Mouse (Mus musculus): ENCODE results near the gene Smok2b. TPM values are rescaled to one million over a fixed set of nuclear protein-coding genes. Genes with fewer than 3 reads are reported as not detected.
"Not testable (repeated sequence)": the region's sequence is repeated elsewhere in the genome, so short reads cannot be mapped to it uniquely, and the experiment has no call there.

The Smok2b gene
- not detected for total RNA-seq (2021)
- long read RNA-seq: 0 reads

- DNase-seq (ENCODE audit: low spot score in 2 of 2): not testable (repeated sequence)
These were observed at the start of gene Smok2b for GRCm38 (mm10) chr17:13229957-13230356. TSS of gene Smok2b (plus strand) at chr17:13230257.

GRCm38 (mm10) chr17:13180491-13180890 is 49.6 kb upstream of the Smok2b start:
- not testable (repeated sequence) for DNase-seq (ENCODE audit: low spot score in 2 of 2)

GRCm38 (mm10) chr17:13182712-13183111 is 47.3 kb upstream of the Smok2b start:
- not testable (repeated sequence) for DNase-seq (ENCODE audit: low spot score in 2 of 2)

- DNase-seq (ENCODE audit: low spot score in 2 of 2): peak; percentile 60 to 86
These were observed 45.5 kb upstream of the Smok2b start for GRCm38 (mm10) chr17:13184514-13184913.

- DNase-seq (ENCODE audit: low spot score in 2 of 2): not testable (repeated sequence)
These were observed 43.5 kb upstream of the Smok2b start for GRCm38 (mm10) chr17:13186541-13186940.

GRCm38 (mm10) chr17:13187621-13188020 is 42.4 kb upstream of the Smok2b start:
- DNase-seq (ENCODE audit: low spot score in 2 of 2): peak; percentile 50 to 74

- not testable (repeated sequence) for DNase-seq (ENCODE audit: low spot score in 2 of 2)
These were observed 41.2 kb upstream of the Smok2b start for GRCm38 (mm10) chr17:13188846-13189245.

- DNase-seq (ENCODE audit: low spot score in 2 of 2): not testable (repeated sequence)
These were observed 39.0 kb upstream of the Smok2b start for GRCm38 (mm10) chr17:13190836-13191583.

- not testable (repeated sequence) for DNase-seq (ENCODE audit: low spot score in 2 of 2)
These were observed 33.6 kb upstream of the Smok2b start for GRCm38 (mm10) chr17:13196486-13196885.

- not testable (repeated sequence) for DNase-seq (ENCODE audit: low spot score in 2 of 2)
These were observed 31.2 kb upstream of the Smok2b start for GRCm38 (mm10) chr17:13198812-13199211.

- not testable (repeated sequence) for DNase-seq (ENCODE audit: low spot score in 2 of 2)
These were observed 30.1 kb upstream of the Smok2b start for GRCm38 (mm10) chr17:13199880-13200409.

GRCm38 (mm10) chr17:13201551-13201950 is 28.5 kb upstream of the Smok2b start:
- not testable (repeated sequence) for DNase-seq (ENCODE audit: low spot score in 2 of 2)

- DNase-seq (ENCODE audit: low spot score in 2 of 2): not testable (repeated sequence)
These were observed 27.5 kb upstream of the Smok2b start for GRCm38 (mm10) chr17:13202453-13203107.

GRCm38 (mm10) chr17:13205247-13205646 is 24.8 kb upstream of the Smok2b start:
- DNase-seq (ENCODE audit: low spot score in 2 of 2): not testable (repeated sequence)

- no peak for DNase-seq (ENCODE audit: low spot score in 2 of 2)
These were observed 23.6 kb upstream of the Smok2b start for GRCm38 (mm10) chr17:13206491-13206890.

GRCm38 (mm10) chr17:13208460-13208859 is 21.6 kb upstream of the Smok2b start:
- DNase-seq (ENCODE audit: low spot score in 2 of 2): not testable (repeated sequence)

- no peak for DNase-seq (ENCODE audit: low spot score in 2 of 2)
These were observed 17.8 kb upstream of the Smok2b start for GRCm38 (mm10) chr17:13212136-13212850.

- DNase-seq (ENCODE audit: low spot score in 2 of 2): no peak
These were observed 15.9 kb upstream of the Smok2b start for GRCm38 (mm10) chr17:13214169-13214568.

GRCm38 (mm10) chr17:13215595-13215994 is 14.5 kb upstream of the Smok2b start:
- DNase-seq (ENCODE audit: low spot score in 2 of 2): no peak

- DNase-seq (ENCODE audit: low spot score in 2 of 2): no peak
These were observed 9.2 kb upstream of the Smok2b start, which contains the start of gene Smok2a for GRCm38 (mm10) chr17:13220888-13221287. TSS of gene Smok2a (plus strand) at chr17:13221188.

- DNase-seq (ENCODE audit: low spot score in 2 of 2): not testable (repeated sequence)
These were observed 8.1 kb upstream of the Smok2b start for GRCm38 (mm10) chr17:13221921-13222320.
